ENCODE assay signal across 8 mouse cellular contexts in the genomic region with DNA sequence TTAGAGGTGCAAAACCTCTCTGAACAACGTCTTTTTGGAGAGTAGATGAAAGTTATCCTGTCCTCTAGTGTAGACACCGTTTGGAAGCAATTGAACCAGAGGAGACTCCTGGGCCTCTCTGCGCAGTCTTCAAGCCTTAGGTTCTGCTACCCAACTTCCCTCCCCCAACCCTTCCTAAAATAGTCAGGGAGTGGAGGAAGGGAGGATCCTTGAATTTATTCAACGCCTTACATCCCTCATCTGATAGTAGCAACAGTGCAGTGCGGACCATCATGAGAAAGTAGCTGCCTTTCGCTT. TPM values are rescaled to one million over a fixed set of nuclear protein-coding genes. Genes with fewer than 3 reads are reported as not detected.
DNase-seq lines count a peak whose midpoint lies in the region; ATAC-seq and TF ChIP-seq lines count a peak whose summit lies in the region.

No protein-coding gene starts in this region.

- no peak for TF ChIP-seq CTCF in kidney, postnatal 0 days (IDR thresholded peaks at IDR 0.05; ENCODE audit: low read depth)

- 0 out of 2 replicates have a peak, but pooled peaks cover 2% of the 10 kb centered on the region for H3K27me3 ChIP-seq in kidney, postnatal 0 days (ENCODE audit: insufficient read depth, low read length)
- no peaks in the 10 kb centered on the region for H3K27me3 ChIP-seq in forebrain, embryonic 16.5 days (replicated peaks; ENCODE audit: control insufficient read depth, insufficient read depth, low read length)
- no peaks in the 10 kb centered on the region; the same call in 1 of the 2 replicates for H3K27me3 ChIP-seq in limb, embryonic 14.5 days (ENCODE audit: control insufficient read depth, insufficient read depth, low read length)
- no peaks in the 10 kb centered on the region for H3K27me3 ChIP-seq in neural tube, embryonic 13.5 days

- no peaks in the 10 kb centered on the region for H3K36me3 ChIP-seq in kidney, postnatal 0 days (ENCODE audit: insufficient read depth, low read length)
- no peaks in the 10 kb centered on the region for H3K36me3 ChIP-seq in forebrain, embryonic 16.5 days (ENCODE audit: control insufficient read depth, insufficient read depth)
- no peaks in the 10 kb centered on the region for H3K36me3 ChIP-seq in limb, embryonic 14.5 days (ENCODE audit: control insufficient read depth, insufficient read depth, low read length)
- no peaks in the 10 kb centered on the region for H3K36me3 ChIP-seq in neural tube, embryonic 13.5 days

- no peak overlapping the region for H3K9ac ChIP-seq in kidney, postnatal 0 days (ENCODE audit: low read depth, low read length)
- H3K9ac ChIP-seq in forebrain, embryonic 16.5 days (replicated peaks; ENCODE audit: low read depth, low read length): peak overlapping the region; percentile 81
- no peak overlapping the region for H3K9ac ChIP-seq in limb, embryonic 14.5 days (ENCODE audit: low read depth, low read length, severe bottlenecking)
- H3K9ac ChIP-seq in neural tube, embryonic 13.5 days: peak overlapping the region; percentile 80

- TF ChIP-seq POLR2A in limb, embryonic 14.5 days (IDR thresholded peaks at IDR 0.05; ENCODE audit: borderline replicate concordance, extremely low read depth, insufficient read depth, insufficient read length): no peak

- ATAC-seq in kidney, postnatal 0 days (replicated peaks; ENCODE audit: low FRiP score, low read depth): no peak
- no peak; the same call in 1 of the 2 replicates for ATAC-seq in forebrain, embryonic 16.5 days
- ATAC-seq in limb, embryonic 14.5 days (ENCODE audit: low FRiP score, low read depth): no peak
- ATAC-seq in neural tube, embryonic 13.5 days (ENCODE audit: low read depth): no peak
- no peak for ATAC-seq in monocyte, adult 5-6 weeks (replicated peaks; ENCODE audit: insufficient number of reproducible peaks, low FRiP score, low TSS enrichment, poor library complexity, severe bottlenecking)

- H3K4me2 ChIP-seq in kidney, postnatal 0 days (ENCODE audit: low read length): peak overlapping the region; percentile 84
- peak overlapping the region; percentile 91 for H3K4me2 ChIP-seq in forebrain, embryonic 16.5 days (ENCODE audit: low read length)
- H3K4me2 ChIP-seq in limb, embryonic 14.5 days (replicated peaks; ENCODE audit: low read depth, low read length, severe bottlenecking): peak overlapping the region; percentile 83
- H3K4me2 ChIP-seq in neural tube, embryonic 13.5 days: peak overlapping the region; percentile 89

- H3K4me1 ChIP-seq in kidney, postnatal 0 days (replicated peaks; ENCODE audit: insufficient read depth, low read length): no peaks in the 10 kb centered on the region
- H3K4me1 ChIP-seq in forebrain, embryonic 16.5 days (replicated peaks; ENCODE audit: control insufficient read depth, insufficient read depth, low read length): peaks cover 8% of the 10 kb centered on the region
- peaks cover 4% of the 10 kb centered on the region for H3K4me1 ChIP-seq in limb, embryonic 14.5 days (ENCODE audit: control insufficient read depth, insufficient read depth, low read length)
- H3K4me1 ChIP-seq in neural tube, embryonic 13.5 days (replicated peaks): peaks cover 14% of the 10 kb centered on the region; the same call in 1 of the 2 replicates

- WGBS in kidney, postnatal 0 days: 10% methylated on average over 6 of the region's 6 CpGs
- 5% methylated on average over 6 of the region's 6 CpGs for WGBS in forebrain, embryonic 16.5 days
- 12% methylated on average over 6 of the region's 6 CpGs for WGBS in limb, embryonic 14.5 days
- 8% methylated on average over 6 of the region's 6 CpGs for WGBS in neural tube, embryonic 13.5 days

- H3K27ac ChIP-seq in kidney, postnatal 0 days: no peak overlapping the region
- no peak overlapping the region; the same call in 1 of the 2 replicates for H3K27ac ChIP-seq in forebrain, embryonic 16.5 days (ENCODE audit: low read length)
- no peak overlapping the region for H3K27ac ChIP-seq in limb, embryonic 14.5 days (replicated peaks; ENCODE audit: low read depth, low read length)
- peak overlapping the region; percentile 76; the same call in 1 of the 2 replicates for H3K27ac ChIP-seq in neural tube, embryonic 13.5 days (replicated peaks)

- H3K4me3 ChIP-seq in kidney, postnatal 0 days (replicated peaks; ENCODE audit: low read depth, low read length): peak overlapping the region; percentile 42
- peak overlapping the region; percentile 67 for H3K4me3 ChIP-seq in forebrain, embryonic 16.5 days (replicated peaks; ENCODE audit: low read length)
- peak overlapping the region; percentile 44 for H3K4me3 ChIP-seq in limb, embryonic 14.5 days (replicated peaks; ENCODE audit: low read length)
- H3K4me3 ChIP-seq in neural tube, embryonic 13.5 days: peak overlapping the region; percentile 66

- peak; percentile 10 for DNase-seq in kidney, postnatal 0 days (ENCODE audit: low spot score)
- no peak for DNase-seq in kidney, adult 9 months
- DNase-seq in limb, embryonic 14.5 days (ENCODE audit: low spot score): no peak
- no peak for DNase-seq in layer of hippocampus, adult 11-12 months (ENCODE audit: low spot score)
- no peak for DNase-seq in gastrocnemius, postnatal 36 days

- H3K9me3 ChIP-seq in kidney, postnatal 0 days (replicated peaks; ENCODE audit: low read length): no peaks in the 10 kb centered on the region
- no peaks in the 10 kb centered on the region for H3K9me3 ChIP-seq in forebrain, embryonic 16.5 days (ENCODE audit: control insufficient read depth, low read length)
- H3K9me3 ChIP-seq in limb, embryonic 14.5 days (ENCODE audit: control insufficient read depth, low read length): no peaks in the 10 kb centered on the region
- H3K9me3 ChIP-seq in neural tube, embryonic 13.5 days: no peaks in the 10 kb centered on the region

- intact Hi-C loops in gastrocnemius, postnatal 36 days (cut with DNase I): no loop called here

RNA-seq across cellular contexts. Expression of a gene that starts 1.5 kb away (rescaled TPM):
- 5.2 and 5.6 TPM in 2 replicates for polyA plus RNA-seq in kidney, postnatal 0 days (2015; fragmentation: Nextera tagmentation; extraction: Ambion mirVana)
- polyA plus RNA-seq in forebrain, embryonic 16.5 days (2015; fragmentation: Nextera tagmentation; extraction: Ambion mirVana): 5.6 and 7.5 TPM in 2 replicates
- polyA plus RNA-seq in limb, embryonic 14.5 days (2012; rRNA removed): 11.3 and 12.0 TPM in 2 replicates
- polyA plus RNA-seq in limb, embryonic 14.5 days (2014; fragmentation: Nextera tagmentation; extraction: Ambion mirVana): 11.0 and 11.7 TPM in 2 replicates
- polyA plus RNA-seq in neural tube, embryonic 13.5 days (2015; fragmentation: Nextera tagmentation; extraction: Ambion mirVana): 7.5 and 8.1 TPM in 2 replicates
- total RNA-seq in gastrocnemius, postnatal 36 days (2021): 10 to 100 TPM; 38.9 to 47.7 TPM
- total RNA-seq in monocyte, adult 5-6 weeks (2017): 56.9 to 77.2 TPM (median 63.5 TPM) in 3 replicates

RNA-seq across cellular contexts. Expression of a gene that starts 43.8 kb away (rescaled TPM):
- 12.2 and 12.4 TPM in 2 replicates for polyA plus RNA-seq in kidney, postnatal 0 days (2015; fragmentation: Nextera tagmentation; extraction: Ambion mirVana)
- 0.61 and 1.3 TPM in 2 replicates for polyA plus RNA-seq in forebrain, embryonic 16.5 days (2015; fragmentation: Nextera tagmentation; extraction: Ambion mirVana)
- polyA plus RNA-seq in limb, embryonic 14.5 days (2012; rRNA removed): 3.6 and 3.8 TPM in 2 replicates
- 3.9 and 5.1 TPM in 2 replicates for polyA plus RNA-seq in limb, embryonic 14.5 days (2014; fragmentation: Nextera tagmentation; extraction: Ambion mirVana)
- polyA plus RNA-seq in neural tube, embryonic 13.5 days (2015; fragmentation: Nextera tagmentation; extraction: Ambion mirVana): 1.6 and 1.8 TPM in 2 replicates
- total RNA-seq in gastrocnemius, postnatal 36 days (2021): 1 to 10 TPM; 3.5 to 4.4 TPM
- 2.4 TPM in 1 of 3 replicates, not detected in the others for total RNA-seq in monocyte, adult 5-6 weeks (2017)

Comparison
In these comparisons a context has a peak if more than half of its experiments do, and no peak if none do; other contexts are left out.
1. H3K9ac ChIP-seq: peak in forebrain, embryonic 16.5 days (single experiment) and neural tube, embryonic 13.5 days (single experiment); none in kidney, postnatal 0 days (single experiment) and limb, embryonic 14.5 days (single experiment).
2. Peak in every context shown above with its lines, with median percentiles within 50 percentile points of each other: H3K4me2 ChIP-seq and H3K4me3 ChIP-seq.